Mouse (Mus musculus): ENCODE measurements around the gene Gcn1l1.

DNA sequence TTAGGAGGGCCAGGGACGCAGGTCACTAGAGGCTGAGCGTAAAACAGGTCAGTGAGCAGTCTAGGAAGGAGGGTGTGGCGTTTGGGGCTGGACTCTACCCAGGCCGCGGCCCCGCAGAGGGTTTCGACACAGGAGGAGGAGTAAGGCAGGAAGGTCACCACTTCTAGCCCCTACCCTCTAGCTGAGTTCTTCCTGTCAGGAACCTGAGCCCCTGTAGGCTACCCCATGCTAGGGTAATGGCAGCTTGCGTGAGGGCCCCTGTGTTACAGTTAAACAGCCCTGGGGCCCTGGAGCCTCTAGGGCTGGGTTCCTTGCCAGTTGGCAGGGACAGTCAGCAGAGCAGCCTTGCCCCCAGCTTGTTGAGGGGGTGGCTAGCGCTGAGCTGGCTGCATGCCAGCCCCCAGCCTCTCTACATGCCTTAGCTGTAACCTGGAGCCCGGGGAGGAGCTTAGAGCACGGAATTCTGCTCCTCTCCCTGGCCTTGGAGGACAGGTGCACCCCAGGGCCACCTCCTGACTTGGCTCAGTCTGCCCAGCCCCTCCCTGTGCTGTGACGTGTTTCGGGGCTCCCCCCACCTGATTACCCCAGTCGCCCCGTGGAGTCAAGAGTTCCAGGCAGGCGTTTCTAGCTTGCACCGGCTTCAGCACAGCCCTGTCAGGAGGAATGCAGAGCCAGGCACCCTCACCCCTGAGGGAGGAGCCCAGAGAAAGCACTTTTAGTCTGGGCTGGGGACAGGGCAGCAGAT is 21.4 kb upstream of the Gcn1l1 start:
- TF ChIP-seq CTCF (conservative IDR thresholded peaks at IDR 0.05; ENCODE audit: insufficient read depth, insufficient read length, low read depth, low read length) (no peak), POLR2A (IDR thresholded peaks at IDR 0.05; ENCODE audit: low read depth, low read length) (no peak)
